Mouse (Mus musculus): ENCODE results near the gene Als2cl.

DNA sequence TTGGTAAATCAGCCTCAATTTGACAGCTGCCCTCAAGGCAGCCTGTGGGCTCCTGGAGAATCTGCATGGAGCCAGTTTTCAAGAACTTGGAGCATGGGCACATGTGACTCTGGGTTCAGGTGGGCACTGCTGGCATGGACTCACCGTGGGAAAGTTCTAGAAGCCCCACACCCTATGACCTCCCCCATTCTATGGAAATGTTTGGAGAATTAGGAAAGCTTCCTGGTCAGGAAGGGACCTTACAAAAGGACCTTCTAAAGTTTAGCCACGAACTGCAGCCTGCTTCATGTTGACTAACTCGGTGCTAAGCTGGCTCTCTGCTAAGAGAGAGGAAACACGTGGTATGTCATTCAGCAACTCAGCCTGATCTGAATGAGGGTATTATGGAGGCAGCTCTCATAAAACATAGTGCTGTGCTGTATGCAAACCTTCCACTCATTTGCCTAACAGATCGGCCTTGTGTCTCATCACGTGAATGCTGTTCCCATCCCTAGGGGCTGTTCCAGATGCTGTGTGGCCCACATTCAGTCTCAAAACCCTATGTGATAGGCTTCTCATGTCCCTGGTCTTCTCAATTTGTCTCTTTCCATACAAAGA, 29.8 kb downstream of the Als2cl start:
- TF ChIP-seq POLR2A (IDR thresholded peaks at IDR 0.05; ENCODE audit: extremely low read depth, insufficient read depth, low read length) (no peak), CTCF (IDR thresholded peaks at IDR 0.05; ENCODE audit: low read depth, low read length) (no peak)
